Mouse (Mus musculus): ENCODE measurements around the gene Klhl10.

- TF ChIP-seq CTCF (IDR thresholded peaks at IDR 0.05; ENCODE audit: control insufficient read depth, insufficient read depth, insufficient read length): no peak
- TF ChIP-seq MYOG (IDR thresholded peaks at IDR 0.05; ENCODE audit: control insufficient read depth, extremely low read depth, insufficient read length): no peak
- TF ChIP-seq FOSL1 (IDR thresholded peaks at IDR 0.05; ENCODE audit: insufficient read depth, low read length, poor library complexity, severe bottlenecking): no peak
- no peak for TF ChIP-seq MAX (IDR thresholded peaks at IDR 0.05)
- no peak for TF ChIP-seq USF1 (IDR thresholded peaks at IDR 0.05; ENCODE audit: low read depth)
- TF ChIP-seq MYOD1 (IDR thresholded peaks at IDR 0.05; ENCODE audit: control insufficient read depth, insufficient read length, low read depth): no peak
Measured at GRCm38 (mm10) chr11:100457711-100458110, 16.0 kb downstream of the Klhl10 start.

All from C2C12 (cell line).